Comparison of ENCODE assay signal across 8 mouse cellular contexts in the genomic region with DNA sequence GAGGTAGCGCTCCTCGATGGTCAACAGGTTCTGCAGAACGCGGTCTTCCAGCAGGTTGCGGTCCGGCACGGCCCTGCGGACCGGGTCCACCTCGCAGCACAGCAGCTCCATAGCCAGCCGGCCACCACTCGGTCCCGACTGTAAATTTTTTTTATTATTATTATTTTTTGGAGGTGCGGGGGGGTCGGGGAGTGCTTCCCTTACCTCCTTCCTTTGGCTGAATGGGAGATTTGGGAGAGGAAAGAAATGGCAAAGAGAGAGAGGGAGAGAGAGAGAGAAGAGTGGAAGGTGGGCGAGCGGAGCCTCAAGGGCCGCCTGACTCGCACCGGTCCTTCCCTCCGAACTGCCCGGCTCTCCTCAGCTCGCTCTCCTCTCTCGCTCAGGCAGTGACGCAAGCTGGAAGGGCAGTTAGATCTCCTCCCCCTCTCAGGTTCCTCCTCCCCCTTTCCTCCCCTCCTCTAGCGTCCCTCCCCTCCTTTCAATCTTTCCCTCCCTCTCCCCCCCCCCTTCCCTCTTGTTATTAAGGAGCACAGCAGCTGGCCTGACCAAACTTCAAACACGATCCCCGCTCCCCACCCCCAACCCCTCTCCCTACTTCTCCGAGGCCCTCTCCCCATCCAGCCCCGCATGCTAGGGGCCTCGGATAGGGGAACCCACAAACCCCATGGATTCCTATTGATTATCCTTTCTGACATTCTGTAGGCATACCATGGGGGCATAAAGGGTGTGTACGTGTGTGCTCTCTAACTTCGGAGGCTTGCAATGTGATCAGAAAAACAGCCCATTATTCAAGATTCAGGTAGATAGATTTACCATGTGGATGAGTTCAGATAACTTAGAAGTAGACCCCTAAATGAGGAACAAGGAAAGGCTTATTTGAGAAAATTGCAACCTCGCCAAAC. TPM values are rescaled to one million over a fixed set of nuclear protein-coding genes. Genes with fewer than 3 reads are reported as not detected.
DNase-seq lines count a peak whose midpoint lies in the region; ATAC-seq lines count a peak whose summit lies in the region.

No protein-coding gene starts in this region.

- H3K27ac ChIP-seq in embryonic facial prominence, embryonic 10.5 days (replicated peaks), result peak overlapping the region; percentile 96
- H3K27ac ChIP-seq in heart, embryonic 11.5 days (ENCODE audit: low read depth, low read length), result peak overlapping the region; percentile 90
- no peak overlapping the region for H3K27ac ChIP-seq in neural tube, embryonic 12.5 days

- under 1% methylated on average over 34 of the region's 34 CpGs for WGBS in embryonic facial prominence, embryonic 10.5 days
- WGBS in heart, embryonic 11.5 days (ENCODE audit: insufficient replicate concordance), result under 1% methylated on average over 34 of the region's 34 CpGs
- WGBS in neural tube, embryonic 12.5 days, result under 1% methylated on average over 34 of the region's 34 CpGs

- peaks cover 71% of the 10 kb centered on the region for H3K4me1 ChIP-seq in embryonic facial prominence, embryonic 10.5 days
- H3K4me1 ChIP-seq in heart, embryonic 11.5 days (ENCODE audit: control insufficient read depth, insufficient read depth, low read length), result peaks cover 40% of the 10 kb centered on the region
- peaks cover 57% of the 10 kb centered on the region for H3K4me1 ChIP-seq in neural tube, embryonic 12.5 days

- DNase-seq in 3134 (ENCODE audit: extremely low read depth, insufficient read length, low spot score), result peak; percentile 62
- peak; percentile 93 for DNase-seq in Muller cell, postnatal 12 days (ENCODE audit: inconsistent ontology term)
- DNase-seq in embryonic facial prominence, embryonic 10.5 days (ENCODE audit: low spot score), result peak; percentile 92
- peak; percentile 62 for DNase-seq in kidney, adult 9 months
- DNase-seq in lung, adult 18-20 months, result peak; percentile 83 to 88
- DNase-seq in thymus, adult 18-20 months, result peak; percentile 23 to 51

- peak overlapping the region; percentile 80 for H3K4me2 ChIP-seq in heart, embryonic 11.5 days
- H3K4me2 ChIP-seq in neural tube, embryonic 12.5 days (replicated peaks), result peak overlapping the region; percentile 95

- peak; percentile 66 for ATAC-seq in heart, embryonic 11.5 days (replicated peaks; ENCODE audit: insufficient number of reproducible peaks, low FRiP score, low TSS enrichment)
- peak; percentile 46 for ATAC-seq in neural tube, embryonic 12.5 days (ENCODE audit: low FRiP score, low read depth)

- no peaks in the 10 kb centered on the region for H3K9me3 ChIP-seq in embryonic facial prominence, embryonic 10.5 days
- no peaks in the 10 kb centered on the region for H3K9me3 ChIP-seq in heart, embryonic 11.5 days (replicated peaks; ENCODE audit: control insufficient read depth, low read length)
- H3K9me3 ChIP-seq in neural tube, embryonic 12.5 days, result no peaks in the 10 kb centered on the region

- peaks cover 18% of the 10 kb centered on the region for H3K27me3 ChIP-seq in embryonic facial prominence, embryonic 10.5 days (replicated peaks; ENCODE audit: low read depth, poor library complexity, severe bottlenecking)
- H3K27me3 ChIP-seq in heart, embryonic 11.5 days (ENCODE audit: control insufficient read depth, insufficient read depth, low read length), result no peaks in the 10 kb centered on the region
- peaks cover 48% of the 10 kb centered on the region for H3K27me3 ChIP-seq in neural tube, embryonic 12.5 days (replicated peaks)

- H3K9ac ChIP-seq in heart, embryonic 11.5 days (ENCODE audit: low read depth, low read length), result peak overlapping the region; percentile 99
- H3K9ac ChIP-seq in neural tube, embryonic 12.5 days, result peak overlapping the region; percentile 77

- H3K4me3 ChIP-seq in embryonic facial prominence, embryonic 10.5 days, result peak overlapping the region; percentile 90
- peak overlapping the region; percentile 69 for H3K4me3 ChIP-seq in heart, embryonic 11.5 days (ENCODE audit: low read depth, low read length)
- peak overlapping the region; percentile 57 for H3K4me3 ChIP-seq in neural tube, embryonic 12.5 days

- H3K36me3 ChIP-seq in embryonic facial prominence, embryonic 10.5 days (replicated peaks), result peaks cover 23% of the 10 kb centered on the region
- no peaks in the 10 kb centered on the region for H3K36me3 ChIP-seq in heart, embryonic 11.5 days (ENCODE audit: control insufficient read depth, insufficient read depth, low read length)
- no peaks in the 10 kb centered on the region for H3K36me3 ChIP-seq in neural tube, embryonic 12.5 days

RNA-seq across cellular contexts. Expression of a gene that starts 1.1 kb away (rescaled TPM):
- polyA plus RNA-seq in embryonic facial prominence, embryonic 10.5 days (2016; fragmentation: Nextera tagmentation; extraction: Ambion mirVana), result 1,002 and 1,039 TPM in 2 replicates
- polyA plus RNA-seq in heart, embryonic 11.5 days (2014; fragmentation: Nextera tagmentation; extraction: Ambion mirVana), result 712 and 821 TPM in 2 replicates
- polyA plus RNA-seq in neural tube, embryonic 12.5 days (2016; fragmentation: Nextera tagmentation; extraction: Ambion mirVana), result 399 and 445 TPM in 2 replicates

RNA-seq across cellular contexts. Expression of a gene that starts 41.6 kb away (rescaled TPM):
- 5.7 and 7.2 TPM in 2 replicates for polyA plus RNA-seq in embryonic facial prominence, embryonic 10.5 days (2016; fragmentation: Nextera tagmentation; extraction: Ambion mirVana)
- 5.5 and 6.9 TPM in 2 replicates for polyA plus RNA-seq in heart, embryonic 11.5 days (2014; fragmentation: Nextera tagmentation; extraction: Ambion mirVana)
- 7.9 and 8.3 TPM in 2 replicates for polyA plus RNA-seq in neural tube, embryonic 12.5 days (2016; fragmentation: Nextera tagmentation; extraction: Ambion mirVana)

Comparison
In these comparisons a context has a peak if more than half of its experiments do, and no peak if none do; other contexts are left out.
1. DNase-seq: peak in every context shown above with its lines; median percentile 93 in Muller cell, postnatal 12 days; 92 in embryonic facial prominence, embryonic 10.5 days; 86 in lung, adult 18-20 months; 62 in 3134; 62 in kidney, adult 9 months; 37 in thymus, adult 18-20 months.